Mouse (Mus musculus) intestine, embryonic 15.5 days (tissue): ENCODE measurements around the gene Rbfox1. TPM values are rescaled to one million over a fixed set of nuclear protein-coding genes. Genes with fewer than 3 reads are reported as not detected.

Source experiments
- ATAC-seq: fragments of 200-750 bp; cut with Nextera tagmentation; 2 replicates; pipeline ENCODE4 v1.8.0; 2017; ENCODE audit warnings: moderate TSS enrichment, moderate library complexity
- H3K27ac ChIP-seq: fragments of 300-500 bp; sonication (generic); 2 replicates; pipeline ENCODE4 v1.5.1; 2015; ENCODE audit warnings: mild to moderate bottlenecking, inconsistent platforms
- H3K27me3 ChIP-seq: fragments of 300-500 bp; sonication (generic); replicated peaks from 2 replicates; pipeline ENCODE4 v1.6.1; 2015; ENCODE audit warnings: inconsistent platforms
- H3K36me3 ChIP-seq: fragments of 300-500 bp; sonication (generic); 2 replicates; pipeline ENCODE4 v1.6.1; 2015; ENCODE audit warnings: inconsistent platforms
- H3K4me1 ChIP-seq: fragments of 300-500 bp; sonication (generic); replicated peaks from 2 replicates; pipeline ENCODE4 v1.6.1; 2015; ENCODE audit warnings: inconsistent platforms
- H3K4me2 ChIP-seq: fragments of 300-500 bp; sonication (generic); replicated peaks from 2 replicates; pipeline ENCODE4 v1.6.1; 2015; ENCODE audit warnings: mild to moderate bottlenecking, inconsistent platforms
- H3K4me3 ChIP-seq: fragments of 300-500 bp; sonication (generic); replicated peaks from 2 replicates; pipeline ENCODE4 v1.5.1; 2015; ENCODE audit warnings: inconsistent platforms
- H3K9ac ChIP-seq: fragments of 300-500 bp; sonication (generic); 2 replicates; pipeline ENCODE4 v1.6.1; 2015; ENCODE audit warnings: inconsistent platforms
- H3K9me3 ChIP-seq: fragments of 300-500 bp; sonication (generic); 2 replicates; pipeline ENCODE4 v1.6.1; 2016; ENCODE audit warnings: inconsistent platforms
- WGBS: fragments of 180-500 bp; shearing (Covaris S2); methylation state at CpG from one replicate; pipeline ENCODE4 v1.1.7; 2015; 5-methylcytosine and 5-hydroxymethylcytosine counted together
- polyA plus RNA-seq: library from polyadenylated mRNA; unstranded; fragments of >200 nt; fragmentation: Nextera tagmentation; extraction: Ambion mirVana; gene quantifications from 2 replicates; pipeline ENCODE4 v1.2.1, GENCODE M21; 2015

Rbfox1 gene
- polyA plus RNA-seq, 1 experiment from 2014 or later = 3.3 TPM

GRCm38 (mm10) chr16:6557726-6558125 lies 672.6 kb downstream of the Rbfox1 start:
- H3K27ac ChIP-seq = no peak overlapping the region
- ATAC-seq = no peak
- H3K4me3 ChIP-seq = no peak overlapping the region
- H3K4me1 ChIP-seq = no peaks in the 10 kb centered on the region
- no peak overlapping the region for H3K9ac ChIP-seq
- no peaks in the 10 kb centered on the region for H3K27me3 ChIP-seq
- no peaks in the 10 kb centered on the region for H3K36me3 ChIP-seq
- no peaks in the 10 kb centered on the region for H3K9me3 ChIP-seq
- H3K4me2 ChIP-seq = no peak overlapping the region
- 83% methylated on average over 1 of the region's 1 CpGs for WGBS

GRCm38 (mm10) chr16:6584700-6585099 lies 699.5 kb downstream of the Rbfox1 start:
- Histone ChIP-seq H3K9ac (no peak overlapping the region), H3K9me3 (no peaks in the 10 kb centered on the region), H3K27ac (no peak overlapping the region), H3K4me3 (no peak overlapping the region), H3K36me3 (no peaks in the 10 kb centered on the region), H3K4me1 (no peaks in the 10 kb centered on the region), H3K27me3 (no peaks in the 10 kb centered on the region), H3K4me2 (no peak overlapping the region)
- WGBS = 86% methylated on average over 2 of the region's 2 CpGs
- ATAC-seq = peak; percentile 77

GRCm38 (mm10) chr16:6585204-6585603 lies 700.0 kb downstream of the Rbfox1 start:
- H3K4me1 ChIP-seq = no peaks in the 10 kb centered on the region
- no peak overlapping the region for H3K27ac ChIP-seq
- H3K9ac ChIP-seq = no peak overlapping the region
- no peaks in the 10 kb centered on the region for H3K36me3 ChIP-seq
- no peaks in the 10 kb centered on the region for H3K9me3 ChIP-seq
- no peak overlapping the region for H3K4me2 ChIP-seq
- ATAC-seq = peak; percentile 79; the same call in 1 of the 2 replicates
- no peaks in the 10 kb centered on the region for H3K27me3 ChIP-seq
- 95% methylated on average over 1 of the region's 1 CpGs for WGBS
- H3K4me3 ChIP-seq = no peak overlapping the region

GRCm38 (mm10) chr16:6616526-6616925 lies 731.4 kb downstream of the Rbfox1 start:
- no peak overlapping the region for H3K9ac ChIP-seq
- no peak for ATAC-seq
- H3K27ac ChIP-seq = no peak overlapping the region
- H3K4me2 ChIP-seq = no peak overlapping the region
- WGBS = 83% methylated on average over 1 of the region's 1 CpGs
- no peaks in the 10 kb centered on the region for H3K36me3 ChIP-seq
- H3K9me3 ChIP-seq = no peaks in the 10 kb centered on the region
- H3K4me1 ChIP-seq = no peaks in the 10 kb centered on the region
- no peaks in the 10 kb centered on the region for H3K27me3 ChIP-seq
- H3K4me3 ChIP-seq = no peak overlapping the region

- Histone ChIP-seq H3K27me3 (no peaks in the 10 kb centered on the region), H3K27ac (no peak overlapping the region), H3K4me2 (no peak overlapping the region), H3K4me3 (no peak overlapping the region), H3K4me1 (no peaks in the 10 kb centered on the region), H3K36me3 (no peaks in the 10 kb centered on the region), H3K9me3 (no peaks in the 10 kb centered on the region), H3K9ac (no peak overlapping the region)
- ATAC-seq = no peak
- 68% methylated on average over 1 of the region's 1 CpGs for WGBS
Measured at GRCm38 (mm10) chr16:6640330-6640729, 755.2 kb downstream of the Rbfox1 start.

GRCm38 (mm10) chr16:6646941-6647340 lies 761.8 kb downstream of the Rbfox1 start:
- WGBS = 67% methylated on average over 5 of the region's 5 CpGs
- Histone ChIP-seq H3K9ac (no peak overlapping the region), H3K4me3 (no peak overlapping the region), H3K4me2 (no peak overlapping the region), H3K4me1 (no peaks in the 10 kb centered on the region), H3K27ac (no peak overlapping the region), H3K36me3 (no peaks in the 10 kb centered on the region), H3K27me3 (no peaks in the 10 kb centered on the region), H3K9me3 (no peaks in the 10 kb centered on the region)
- no peak for ATAC-seq

GRCm38 (mm10) chr16:6648753-6649152 lies 763.6 kb downstream of the Rbfox1 start:
- Histone ChIP-seq H3K4me2 (no peak overlapping the region), H3K4me1 (no peaks in the 10 kb centered on the region), H3K27ac (no peak overlapping the region), H3K27me3 (no peaks in the 10 kb centered on the region), H3K36me3 (no peaks in the 10 kb centered on the region), H3K4me3 (no peak overlapping the region), H3K9me3 (no peaks in the 10 kb centered on the region), H3K9ac (no peak overlapping the region)
- WGBS = 79% methylated on average over 1 of the region's 1 CpGs
- ATAC-seq = no peak

- H3K27me3 ChIP-seq = no peaks in the 10 kb centered on the region
- no peak overlapping the region for H3K27ac ChIP-seq
- H3K36me3 ChIP-seq = no peaks in the 10 kb centered on the region
- H3K9me3 ChIP-seq = no peaks in the 10 kb centered on the region
- H3K4me3 ChIP-seq = no peak overlapping the region
- no peak overlapping the region for H3K4me2 ChIP-seq
- 85% methylated on average over 2 of the region's 2 CpGs for WGBS
- H3K4me1 ChIP-seq = no peaks in the 10 kb centered on the region
- H3K9ac ChIP-seq = no peak overlapping the region
- no peak for ATAC-seq
Measured at GRCm38 (mm10) chr16:6658594-6658993, 773.4 kb downstream of the Rbfox1 start.

GRCm38 (mm10) chr16:6686076-6686757 lies 801.1 kb downstream of the Rbfox1 start:
- Histone ChIP-seq H3K27ac (no peak overlapping the region), H3K36me3 (no peaks in the 10 kb centered on the region), H3K9ac (no peak overlapping the region), H3K27me3 (no peaks in the 10 kb centered on the region), H3K4me3 (no peak overlapping the region), H3K4me1 (no peaks in the 10 kb centered on the region), H3K9me3 (no peaks in the 10 kb centered on the region), H3K4me2 (no peak overlapping the region)
- no peak for ATAC-seq
- WGBS = 92% methylated on average over 1 of the region's 1 CpGs

- Histone ChIP-seq H3K9ac (no peak overlapping the region), H3K4me1 (no peaks in the 10 kb centered on the region), H3K4me2 (no peak overlapping the region), H3K4me3 (no peak overlapping the region), H3K9me3 (no peaks in the 10 kb centered on the region), H3K36me3 (no peaks in the 10 kb centered on the region), H3K27me3 (no peaks in the 10 kb centered on the region), H3K27ac (no peak overlapping the region)
- WGBS = 92% methylated on average over 5 of the region's 5 CpGs
- ATAC-seq = no peak
Measured at GRCm38 (mm10) chr16:6704847-6705246, 819.7 kb downstream of the Rbfox1 start.

GRCm38 (mm10) chr16:6712341-6712740 lies 827.2 kb downstream of the Rbfox1 start:
- Histone ChIP-seq H3K9ac (no peak overlapping the region), H3K4me1 (no peaks in the 10 kb centered on the region), H3K9me3 (no peaks in the 10 kb centered on the region), H3K4me3 (no peak overlapping the region), H3K4me2 (no peak overlapping the region), H3K36me3 (no peaks in the 10 kb centered on the region), H3K27me3 (no peaks in the 10 kb centered on the region), H3K27ac (no peak overlapping the region)
- WGBS = 90% methylated on average over 1 of the region's 1 CpGs
- no peak for ATAC-seq

GRCm38 (mm10) chr16:6715245-6715644 lies 830.1 kb downstream of the Rbfox1 start:
- Histone ChIP-seq H3K36me3 (no peaks in the 10 kb centered on the region), H3K9me3 (no peaks in the 10 kb centered on the region), H3K27me3 (no peaks in the 10 kb centered on the region), H3K4me2 (no peak overlapping the region), H3K4me3 (no peak overlapping the region), H3K9ac (no peak overlapping the region), H3K4me1 (no peaks in the 10 kb centered on the region), H3K27ac (no peak overlapping the region)
- 92% methylated on average over 4 of the region's 4 CpGs for WGBS
- ATAC-seq = no peak

- H3K27me3 ChIP-seq = no peaks in the 10 kb centered on the region
Measured at GRCm38 (mm10) chr16:6716214-6716911, 831.2 kb downstream of the Rbfox1 start.

More at GRCm38 (mm10) chr16:6716214-6716911, 831.2 kb downstream of the Rbfox1 start:
- 57% methylated on average over 9 of the region's 9 CpGs for WGBS
- Histone ChIP-seq H3K36me3 (no peaks in the 10 kb centered on the region), H3K27ac (peak overlapping the region; percentile 14; the same call in 1 of the 2 replicates), H3K9ac (no peak overlapping the region), H3K4me2 (no peak overlapping the region), H3K4me3 (no peak overlapping the region), H3K4me1 (no peaks in the 10 kb centered on the region), H3K9me3 (no peaks in the 10 kb centered on the region)
- ATAC-seq = peak; percentile 36; the same call in 1 of the 2 replicates
